Mouse (Mus musculus) right cerebral cortex, postnatal 25 days (tissue): ENCODE measurements around the gene Spink8.
"Not testable (repeated sequence)": the region's sequence is repeated elsewhere in the genome, so short reads cannot be mapped to it uniquely, and the experiment has no call there.

Source experiments
- DNase-seq: peaks from one replicate; pipeline ENCODE4 v3.0.0; 2022

Gene Spink8

GRCm38 (mm10) chr9:109811980-109812379 lies at the start of gene Spink8:
TSS of gene Spink8 (plus strand) at chr9:109812280.
- DNase-seq, result no peak

GRCm38 (mm10) chr9:109766841-109767240 lies 45.2 kb upstream of the Spink8 start:
- not testable (repeated sequence) for DNase-seq

- DNase-seq, result not testable (repeated sequence)
These were observed 21.5 kb upstream of the Spink8 start, which contains the start of gene Fbxw27 for GRCm38 (mm10) chr9:109790570-109790969. TSS of gene Fbxw27 (minus strand) at chr9:109790670.

DNA sequence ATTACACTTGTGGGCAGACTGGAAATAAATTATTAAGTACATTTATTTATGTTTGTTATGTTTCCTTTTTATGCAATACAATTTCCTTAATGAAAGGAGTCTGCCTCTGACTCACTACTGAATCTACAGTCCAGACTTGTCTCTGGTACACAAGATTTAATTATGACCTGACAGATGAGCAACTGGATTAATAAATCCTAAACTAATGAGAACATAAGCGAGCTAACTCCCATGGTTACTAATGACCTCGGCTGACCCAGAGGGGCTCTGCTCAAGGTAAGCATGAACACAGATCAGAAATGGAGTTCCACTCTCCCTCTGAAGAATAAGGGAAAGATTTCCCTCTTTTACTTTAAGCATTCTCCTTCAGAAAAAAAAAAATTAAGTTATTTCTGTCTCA lies 16.9 kb upstream of the Spink8 start:
- no peak for DNase-seq

- no peak for DNase-seq
These were observed 16.3 kb upstream of the Spink8 start for GRCm38 (mm10) chr9:109795811-109796210.

DNA sequence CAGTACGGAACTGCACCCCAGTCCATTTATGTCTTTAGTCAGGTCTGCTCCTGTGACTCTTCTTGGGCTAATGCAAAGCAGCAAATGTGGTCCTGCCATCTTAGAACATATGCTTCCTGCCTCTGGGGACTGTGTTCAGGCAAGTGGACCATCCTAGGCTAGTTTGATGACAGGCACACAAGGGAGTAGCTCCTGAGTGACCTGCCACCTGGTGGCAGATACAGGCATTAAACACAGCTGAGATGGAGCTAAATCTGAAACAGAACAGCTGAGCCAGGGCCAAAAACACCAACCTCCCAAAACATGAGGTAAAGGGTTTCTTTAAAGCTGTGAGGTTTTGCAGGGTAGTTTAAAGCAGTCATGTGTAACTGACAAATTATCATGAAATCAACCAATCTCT lies 14.0 kb upstream of the Spink8 start:
- no peak for DNase-seq

DNA sequence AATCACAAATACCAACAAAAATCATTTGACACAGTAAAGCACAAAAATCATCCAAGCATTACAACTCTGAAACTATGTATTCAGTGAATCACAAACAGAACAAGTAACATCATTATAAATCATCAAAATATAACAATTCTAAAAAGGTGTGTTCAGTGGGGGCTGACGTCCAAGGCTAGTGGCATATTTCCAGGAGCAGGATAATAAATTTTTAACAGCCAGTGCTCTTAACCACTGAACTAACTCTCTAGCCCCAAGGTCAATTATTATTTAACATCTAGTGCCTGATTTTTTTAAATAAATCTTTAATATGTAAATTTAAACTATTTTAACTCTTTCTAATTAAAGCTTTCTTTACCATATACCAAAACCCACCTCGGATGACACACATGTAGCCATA lies 6.5 kb upstream of the Spink8 start:
- DNase-seq, result not testable (repeated sequence)

GRCm38 (mm10) chr9:109806260-109806659 lies 5.8 kb upstream of the Spink8 start:
- no peak for DNase-seq

DNA sequence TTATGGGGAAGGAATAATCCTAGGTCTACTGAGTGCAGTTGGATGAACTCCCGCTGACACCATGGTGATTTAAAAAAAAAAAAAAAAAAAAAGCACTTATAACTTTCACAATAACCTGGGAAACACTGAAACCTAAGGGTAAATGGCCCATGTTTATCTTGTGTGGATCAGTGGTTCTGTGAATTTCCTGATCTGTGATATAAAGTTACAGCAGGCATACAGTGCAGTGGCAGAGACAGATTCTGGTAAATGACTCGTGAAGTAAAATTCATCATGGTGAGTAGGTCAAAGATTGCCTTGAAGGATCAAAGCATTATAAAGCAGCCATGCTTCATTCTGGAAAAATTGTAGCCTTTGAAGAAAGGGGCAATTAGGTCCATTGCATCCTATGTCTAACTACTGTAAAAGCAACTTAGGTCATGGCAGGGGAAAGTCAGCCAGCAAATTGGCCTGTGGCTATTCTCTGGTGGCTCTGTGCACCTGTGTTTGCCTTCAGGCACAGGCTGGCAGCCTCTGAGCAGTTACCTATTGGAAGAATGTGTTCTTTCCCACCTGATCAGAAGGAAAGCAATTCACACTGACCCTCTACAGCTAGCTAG lies 5.3 kb upstream of the Spink8 start:
- no peak for DNase-seq

DNA sequence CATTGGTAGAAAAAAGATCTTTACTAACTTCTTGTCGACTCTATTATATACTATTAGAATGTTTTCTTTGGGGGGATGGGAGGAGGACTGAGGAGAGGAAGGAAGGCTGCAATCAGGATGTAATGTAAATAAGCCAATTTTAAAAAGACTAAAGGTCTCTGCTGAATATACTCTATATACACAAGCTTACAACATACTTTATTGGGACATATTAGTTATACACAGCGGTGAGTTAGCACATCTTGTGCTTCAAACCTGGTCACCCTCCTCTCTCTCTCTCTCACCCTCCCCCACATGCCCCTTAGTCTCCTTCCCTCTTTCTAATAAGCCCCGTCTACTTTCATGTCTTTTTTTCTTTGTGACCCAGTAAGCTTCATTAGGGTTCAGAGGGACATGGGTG lies 4.2 kb upstream of the Spink8 start:
- no peak for DNase-seq

DNA sequence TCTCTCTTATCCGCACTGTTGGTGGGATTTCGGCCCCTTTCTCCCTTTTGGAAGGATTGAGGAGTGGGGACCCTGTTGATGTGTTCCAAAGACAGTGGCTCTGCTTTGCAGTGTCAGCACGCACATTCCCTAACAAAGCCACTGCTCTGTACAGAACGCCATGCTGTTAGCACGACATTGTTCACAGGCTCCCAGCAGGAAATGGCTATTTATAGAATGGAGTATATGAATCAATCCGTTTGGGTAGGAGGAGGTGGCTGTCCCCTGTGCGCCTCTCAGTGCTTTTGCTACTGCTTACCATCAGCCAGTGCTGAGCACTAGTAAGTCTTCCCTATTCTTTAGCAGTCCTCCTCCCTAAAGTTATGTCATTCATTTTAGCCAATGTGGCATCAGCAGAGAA lies 1.3 kb downstream of the Spink8 start:
- no peak for DNase-seq

GRCm38 (mm10) chr9:109816341-109816740 lies 4.3 kb downstream of the Spink8 start:
- DNase-seq, result no peak

GRCm38 (mm10) chr9:109825739-109826138 lies 13.7 kb downstream of the Spink8 start:
- DNase-seq, result no peak

DNA sequence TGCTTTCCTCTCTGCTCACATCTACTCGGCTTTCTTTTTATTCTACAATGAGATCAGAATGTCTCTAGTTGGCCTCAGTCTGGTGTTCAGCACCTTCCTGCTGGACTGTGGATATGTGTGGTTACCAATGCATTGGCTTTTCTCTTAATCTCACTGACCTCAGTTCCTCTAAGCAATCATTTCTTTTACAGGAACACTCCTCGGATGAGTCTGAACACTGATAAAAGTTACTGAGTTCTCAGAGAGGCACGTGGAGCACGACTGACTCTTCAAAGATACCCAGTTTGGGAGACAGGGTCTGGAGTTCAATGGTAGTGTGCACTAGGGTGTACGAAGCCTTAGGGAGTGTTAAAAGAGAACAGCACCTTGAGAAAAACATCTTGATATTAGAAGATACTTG lies 14.1 kb downstream of the Spink8 start:
- DNase-seq, result no peak

GRCm38 (mm10) chr9:109832391-109833087 lies 20.5 kb downstream of the Spink8 start, which contains the start of gene Nme6:
TSS of gene Nme6 (plus strand) at chr9:109832749.
- DNase-seq, result peak; percentile 83

GRCm38 (mm10) chr9:109833088-109833412 lies 21.0 kb downstream of the Spink8 start:
- no peak for DNase-seq

DNA sequence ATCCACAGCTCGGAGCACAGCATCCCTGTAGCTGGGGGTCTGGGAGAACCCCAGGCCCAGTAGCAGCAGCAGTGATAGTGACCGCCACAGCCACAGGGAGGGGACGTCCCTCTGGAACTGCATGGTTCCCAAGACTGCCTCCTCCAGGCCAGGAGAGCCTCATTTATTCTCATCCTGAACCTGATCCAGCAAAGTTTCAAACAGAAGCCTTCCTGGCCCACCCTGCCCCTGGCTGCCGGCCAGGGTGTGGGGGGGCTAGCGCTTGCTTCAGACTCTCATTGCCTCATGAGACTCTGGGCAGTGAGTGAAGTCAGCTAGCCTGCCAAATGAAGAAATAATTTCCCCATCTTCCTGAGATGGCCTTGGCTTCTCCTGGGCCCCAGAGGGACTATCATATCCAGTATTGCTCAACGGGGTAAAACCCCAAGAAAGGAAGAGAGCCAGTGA lies 37.3 kb downstream of the Spink8 start, which contains the start of gene Camp:
Gene Camp, minus strand, starts transcription at position 306 of the 447 bp plus-strand sequence.
- no peak for DNase-seq

GRCm38 (mm10) chr9:109850099-109850498 lies 38.0 kb downstream of the Spink8 start:
- no peak for DNase-seq

DNA sequence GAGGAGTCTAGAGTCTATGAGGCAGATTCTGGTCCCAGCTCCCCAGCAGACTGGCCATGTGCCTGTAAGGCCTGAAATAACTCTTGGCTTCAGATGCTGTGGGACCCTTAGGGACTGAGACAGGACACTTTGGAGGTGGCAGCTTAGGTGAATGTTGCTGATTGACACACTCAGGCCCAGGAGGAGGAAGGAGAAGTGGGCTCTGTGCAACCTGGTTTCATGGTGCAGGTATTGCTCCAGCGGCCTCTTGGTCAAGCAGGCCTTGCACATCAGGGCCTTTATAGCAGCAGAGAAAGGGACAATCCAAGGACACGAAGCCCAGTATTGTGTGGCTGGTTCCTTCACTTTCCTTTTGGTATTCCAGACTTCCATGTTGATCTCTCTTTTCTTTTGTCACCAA lies 42.3 kb downstream of the Spink8 start:
- no peak for DNase-seq

DNA sequence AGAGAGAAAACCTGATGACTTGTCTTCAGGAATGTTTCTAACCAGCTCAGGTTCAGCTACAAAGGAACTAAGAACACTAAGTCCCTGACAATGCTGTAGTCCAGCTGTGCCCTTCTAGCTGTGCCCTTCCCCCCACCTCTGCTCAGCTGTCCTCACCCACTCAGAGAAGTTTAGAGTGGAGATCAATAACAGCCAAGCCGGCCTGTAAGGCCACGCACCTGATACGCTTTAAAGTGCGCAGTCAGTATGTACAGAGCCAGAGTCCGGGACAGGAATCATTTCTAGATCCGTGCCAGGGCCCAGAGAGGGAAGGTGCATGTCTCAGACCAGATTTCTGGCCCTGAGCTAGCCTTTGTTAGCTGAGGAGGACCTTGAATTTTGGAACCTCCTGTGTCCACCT lies 43.9 kb downstream of the Spink8 start:
- DNase-seq, result no peak

DNA sequence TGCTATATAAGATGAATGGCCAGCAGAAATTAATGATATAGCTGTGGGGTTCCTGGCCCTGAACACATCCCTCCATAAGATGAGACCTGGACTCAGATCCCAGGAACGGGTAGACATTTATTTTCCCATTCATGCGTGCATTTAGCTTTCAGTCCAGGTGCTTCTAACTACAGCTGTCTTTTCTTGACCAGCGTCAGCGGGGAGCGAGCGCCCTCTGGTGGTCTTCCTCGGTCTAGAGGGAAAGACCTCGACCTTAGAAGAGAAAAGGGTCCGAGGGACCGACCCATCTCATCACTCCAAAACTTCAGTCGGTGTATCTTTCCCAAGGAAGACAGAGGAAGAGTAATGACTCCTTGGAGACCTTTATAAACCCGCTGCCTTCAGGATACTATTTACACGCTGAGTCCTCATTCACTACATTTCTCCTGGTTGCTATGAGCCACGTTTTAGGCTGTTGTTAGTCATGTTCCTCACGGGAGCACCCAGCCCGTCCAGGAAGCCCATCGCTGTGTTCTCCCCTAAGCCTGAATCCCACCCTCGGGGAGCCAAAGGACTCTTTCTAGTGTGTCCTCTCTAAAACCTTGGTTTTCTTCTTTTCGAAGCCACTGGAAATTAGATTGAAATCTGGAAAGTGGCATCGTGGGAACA lies 50.4 kb downstream of the Spink8 start:
- DNase-seq, result peak; percentile 64

- no peak for DNase-seq
These were observed 51.0 kb downstream of the Spink8 start for GRCm38 (mm10) chr9:109863085-109863484.

DNA sequence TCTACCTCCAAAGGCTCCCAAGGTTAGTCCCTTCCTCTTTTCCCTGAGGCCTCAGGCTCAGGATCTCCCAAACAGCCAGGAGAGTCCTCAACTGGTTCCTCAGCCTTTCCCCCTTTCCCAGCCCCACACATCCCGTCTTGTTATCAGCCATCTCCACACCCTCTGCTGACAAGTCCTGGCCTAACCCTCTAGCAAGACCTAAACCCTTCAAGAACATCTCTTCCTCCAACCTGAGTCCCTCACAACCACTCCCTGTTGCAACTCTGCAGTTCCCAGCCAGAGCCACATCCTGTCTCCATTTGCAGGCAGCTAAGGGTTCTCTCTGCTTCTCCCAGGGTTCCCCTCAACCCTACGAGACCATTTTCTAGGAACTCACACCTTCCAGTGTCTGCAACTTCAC lies 54.1 kb downstream of the Spink8 start:
- no peak for DNase-seq

DNA sequence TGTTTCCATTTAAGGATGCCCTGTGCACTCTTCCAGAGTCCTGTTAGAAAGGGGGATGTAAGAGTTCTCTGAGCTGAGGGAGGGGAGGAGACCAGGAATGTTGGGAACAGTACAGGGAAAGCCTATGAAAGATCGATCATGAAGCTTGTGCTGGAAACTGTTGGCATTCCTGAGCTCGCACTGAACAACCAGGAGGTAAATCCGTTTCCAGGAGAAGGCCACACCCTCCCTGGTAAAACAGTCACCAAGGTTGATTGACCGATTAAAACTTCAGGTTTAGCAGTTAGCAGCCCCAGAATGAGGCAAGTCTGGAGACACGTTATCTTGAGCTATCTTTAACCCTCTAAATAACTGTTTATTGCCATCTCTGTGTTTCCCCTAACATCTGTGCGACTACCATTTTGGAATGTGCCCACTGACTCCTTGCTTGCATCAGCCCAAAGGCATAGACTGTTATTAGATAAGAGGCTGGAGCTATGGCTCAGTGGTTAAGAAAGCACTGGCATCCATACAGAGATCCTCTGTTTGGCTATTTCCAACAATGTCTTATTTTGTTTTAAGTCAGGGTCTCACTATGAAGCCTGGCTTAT lies 59.0 kb downstream of the Spink8 start:
- DNase-seq, result no peak
